Mouse (Mus musculus) heart, postnatal 14 days (tissue): ENCODE results near the gene Irak3. TPM values are rescaled to one million over a fixed set of nuclear protein-coding genes. Genes with fewer than 3 reads are reported as not detected.

Experiments
- DNase-seq, 2 experiments: peaks; one replicate each; pipeline ENCODE4 v3.0.0; 2021 to 2022
- intact Hi-C: fragments of 180-260 bp; cut with DNase I; formaldehyde crosslinking; loops from one replicate; pipeline ENCODE4 v1.15.1; 2025
- total RNA-seq, 2 experiments: library from RNA; stranded (reverse); gene quantifications; 2 replicates each; pipeline ENCODE4 v1.2.3; 2021

The Irak3 gene
- total RNA-seq, 2 experiments from 2014 or later: 2.9 to 4.8 TPM

- intact Hi-C loops: loop anchor here (10.0 kb wide), 1 partner anchor 404 kb away; no protein-coding TSS in a partner anchor
- peak; percentile 88 to 90 for DNase-seq
These were observed 6.9 kb upstream of the Irak3 start for GRCm38 (mm10) chr10:120208575-120209538.

GRCm38 (mm10) chr10:120208015-120208414, 6.1 kb upstream of the Irak3 start:
- no peak for DNase-seq
- intact Hi-C loops: loop anchor here (10.0 kb wide), 1 partner anchor 403 kb away; no protein-coding TSS in a partner anchor

DNA sequence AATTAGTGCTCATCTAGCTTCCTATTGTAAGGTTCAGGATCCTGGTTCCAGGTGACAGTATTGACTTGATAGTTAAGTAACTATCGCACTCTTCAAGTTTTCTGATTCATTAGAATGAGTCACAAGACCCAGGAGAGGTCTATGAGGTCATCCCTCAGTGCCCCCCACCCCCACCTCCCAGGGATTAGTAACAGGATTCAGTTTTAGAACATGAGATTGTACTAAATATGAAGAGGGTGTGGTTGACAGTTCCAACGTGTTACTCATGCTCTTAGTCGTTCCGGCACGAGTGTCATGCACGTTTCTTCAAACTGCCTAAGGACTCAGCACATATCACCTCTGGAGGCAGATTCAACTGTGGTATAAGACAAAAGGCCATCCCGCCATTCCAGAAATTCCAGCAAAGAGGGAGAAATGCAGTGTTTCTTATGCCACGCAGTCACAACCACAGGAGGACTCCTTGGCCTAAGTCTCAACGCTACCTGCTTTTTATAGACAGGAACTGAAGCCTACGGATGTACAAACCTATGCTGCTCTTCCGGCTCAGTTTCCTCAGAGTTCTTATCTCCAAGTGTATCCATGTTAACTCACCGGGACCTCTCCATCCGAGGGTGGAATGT, 2.8 kb upstream of the Irak3 start:
- intact Hi-C loops: loop anchor here (5.0 to 10.0 kb wide), 2 partner anchors 400 to 557 kb away; no protein-coding TSS in a partner anchor
- DNase-seq: no peak

DNA sequence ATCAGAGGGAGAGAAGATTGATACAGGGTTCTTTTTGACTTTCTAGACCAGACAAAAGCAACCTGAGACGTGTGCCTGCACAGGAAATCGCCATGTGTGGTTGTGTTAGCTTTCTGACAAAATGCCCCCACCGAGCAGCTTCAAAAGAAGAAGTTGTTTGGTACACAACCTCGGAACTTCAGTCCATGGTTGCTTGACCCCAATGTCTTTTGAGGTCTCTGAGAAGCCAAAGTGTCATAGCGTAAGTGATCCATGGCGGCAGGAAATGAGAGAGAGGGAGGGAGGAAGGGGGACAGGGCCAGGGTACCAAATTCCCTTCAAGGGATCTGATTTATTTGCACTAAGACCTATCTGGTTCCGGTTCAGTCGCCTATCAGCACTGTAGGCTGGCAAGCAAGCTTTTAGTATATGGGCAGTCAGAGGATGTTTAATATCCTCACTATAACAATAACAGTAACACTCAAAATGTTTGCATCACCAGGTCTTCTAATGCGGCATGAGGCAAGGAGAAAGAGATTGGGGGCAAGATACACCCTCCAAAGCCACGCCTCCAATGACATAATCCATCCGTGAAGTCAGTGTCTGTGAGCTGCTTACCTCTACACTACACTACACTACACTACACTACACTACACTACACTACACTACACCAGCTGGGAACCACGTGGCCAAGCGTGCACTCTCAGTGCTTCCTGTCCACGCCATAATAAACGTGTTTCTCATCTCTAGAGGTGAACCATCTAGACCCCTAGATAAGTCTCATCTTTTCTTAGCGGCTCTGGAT, 729 bp upstream of the Irak3 start:
- intact Hi-C loops: loop anchor here (5.0 to 10.0 kb wide), 2 partner anchors 398 to 555 kb away; no protein-coding TSS in a partner anchor
- no peak for DNase-seq

GRCm38 (mm10) chr10:120201131-120201921, 604 bp downstream of the Irak3 start, which contains the start of gene Tmbim4:
Gene Tmbim4, plus strand, starts transcription at chr10:120201590.
- intact Hi-C loops: loop anchor here (5.0 to 10.0 kb wide), 2 partner anchors 397 to 554 kb away; no protein-coding TSS in a partner anchor
- DNase-seq: peak; percentile 85 to 87

GRCm38 (mm10) chr10:120197061-120197835, 4.7 kb downstream of the Irak3 start:
- DNase-seq: no peak
- intact Hi-C loops: no loop called here

DNA sequence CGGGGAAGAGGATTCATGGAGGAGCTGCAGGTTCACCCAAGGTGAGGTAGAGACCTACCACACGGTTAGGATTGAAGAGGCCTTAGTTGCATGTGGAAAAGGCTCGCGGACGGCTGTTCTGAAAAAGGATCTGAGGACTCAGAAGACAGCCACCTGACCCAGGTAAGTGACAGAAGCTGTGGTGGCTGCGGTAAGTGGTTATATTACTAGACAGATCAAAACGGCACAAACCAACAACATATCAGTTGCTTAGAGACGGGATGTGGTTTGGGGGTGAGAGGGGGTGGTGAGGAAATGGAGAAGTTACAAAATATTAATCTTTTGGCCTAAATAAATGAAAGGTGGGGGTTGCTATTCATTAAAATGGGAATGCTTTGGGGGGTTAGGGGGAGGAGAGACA, 8.7 kb downstream of the Irak3 start:
- intact Hi-C loops: no loop called here
- DNase-seq: no peak

DNA sequence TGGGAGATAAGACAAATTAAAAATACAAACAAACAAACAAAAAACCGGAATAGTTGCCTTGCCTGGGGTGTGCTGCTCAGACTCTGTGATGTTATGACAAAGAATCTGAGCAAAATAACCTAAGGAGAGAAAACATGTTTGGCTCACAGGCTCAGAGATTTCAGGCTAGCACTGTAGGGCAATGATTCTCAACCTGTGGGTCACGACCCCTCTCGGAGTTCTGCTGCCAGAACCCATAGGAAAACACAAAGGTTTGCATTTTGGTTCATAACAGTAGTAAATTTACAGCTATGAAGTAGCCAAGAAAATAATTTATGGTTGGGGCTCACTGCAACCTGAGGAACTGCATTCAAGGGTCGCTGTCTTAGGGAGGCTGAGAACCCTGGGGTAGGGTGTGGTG, 9.7 kb downstream of the Irak3 start:
- no peak for DNase-seq
- intact Hi-C loops: no loop called here

- intact Hi-C loops: no loop called here
- no peak for DNase-seq
These were observed 10.8 kb downstream of the Irak3 start for GRCm38 (mm10) chr10:120191165-120191564.

GRCm38 (mm10) chr10:120189782-120190181, 12.1 kb downstream of the Irak3 start:
- intact Hi-C loops: no loop called here
- DNase-seq: no peak

GRCm38 (mm10) chr10:120189276-120189675, 12.7 kb downstream of the Irak3 start:
- intact Hi-C loops: no loop called here
- no peak for DNase-seq

- no peak for DNase-seq
- intact Hi-C loops: no loop called here
These were observed 13.4 kb downstream of the Irak3 start for GRCm38 (mm10) chr10:120188513-120188912.

DNA sequence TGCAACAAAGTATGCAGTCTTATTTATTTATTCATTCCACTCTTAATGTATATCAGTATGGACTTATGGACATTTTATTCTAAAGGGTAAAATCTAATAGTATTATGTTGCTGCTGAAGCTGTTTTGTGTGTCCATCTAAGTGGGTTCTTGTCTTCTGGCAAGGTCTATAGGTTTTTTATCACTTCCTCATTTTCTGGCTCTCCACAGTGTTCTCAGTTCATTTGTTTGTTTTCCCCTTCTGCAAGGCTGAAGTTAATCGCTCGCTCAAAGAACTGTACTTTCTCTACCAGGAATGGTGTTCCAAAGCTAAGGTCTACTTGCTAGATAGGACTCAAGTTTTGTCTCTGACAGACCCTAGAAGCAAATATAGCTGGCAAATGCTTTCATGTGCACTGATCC, 18.6 kb downstream of the Irak3 start:
- no peak for DNase-seq
- intact Hi-C loops: no loop called here

DNA sequence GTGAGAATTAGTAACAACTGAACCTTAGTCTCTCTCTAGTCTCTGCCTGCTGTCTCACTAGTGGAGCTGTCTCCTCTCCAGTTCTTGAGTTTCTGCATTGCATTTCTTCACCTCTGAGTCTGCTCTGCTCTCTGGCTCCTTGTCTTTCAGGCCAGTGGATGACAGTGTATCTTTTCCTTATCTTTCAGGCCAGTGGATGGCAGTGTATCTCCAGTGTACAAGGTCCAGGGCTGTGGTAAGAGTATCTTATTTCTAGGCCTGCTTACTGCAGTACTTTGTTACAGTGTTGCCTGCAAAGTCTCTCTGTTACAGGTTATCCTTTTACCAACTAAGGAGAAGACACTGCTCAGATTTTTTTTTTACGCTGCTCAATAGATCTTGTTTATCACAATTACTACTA, 19.0 kb downstream of the Irak3 start:
- intact Hi-C loops: no loop called here
- DNase-seq: no peak

- intact Hi-C loops: no loop called here
- DNase-seq: no peak
These were observed 27.7 kb downstream of the Irak3 start for GRCm38 (mm10) chr10:120174192-120174705.

GRCm38 (mm10) chr10:120171340-120171739, 30.6 kb downstream of the Irak3 start:
- intact Hi-C loops: no loop called here
- no peak for DNase-seq

DNA sequence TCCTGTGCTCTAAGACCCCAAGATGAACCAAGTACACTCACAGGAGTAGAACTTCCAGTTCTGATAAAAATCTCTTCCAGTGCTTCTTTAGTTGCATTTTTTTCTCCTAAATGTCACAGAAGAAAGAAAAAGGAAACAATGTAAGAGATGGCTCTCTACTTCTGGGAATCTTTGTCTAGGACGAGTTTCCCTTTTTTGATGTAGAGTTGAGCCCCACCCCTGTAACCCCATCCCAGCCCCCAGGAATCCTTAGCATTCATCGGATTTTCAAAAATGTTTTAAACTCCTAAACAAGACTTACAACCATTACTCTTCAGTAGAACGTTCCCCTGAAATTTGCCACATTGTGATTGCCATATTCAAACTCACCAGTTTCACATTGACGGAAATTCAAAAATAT, 31.7 kb downstream of the Irak3 start:
- DNase-seq: no peak
- intact Hi-C loops: no loop called here

- no peak for DNase-seq
- intact Hi-C loops: no loop called here
These were observed 32.1 kb downstream of the Irak3 start for GRCm38 (mm10) chr10:120169841-120170240.

- DNase-seq: no peak
- intact Hi-C loops: no loop called here
These were observed 32.9 kb downstream of the Irak3 start for GRCm38 (mm10) chr10:120169064-120169463.
